Mouse (Mus musculus) stomach, embryonic 15.5 days (tissue): ENCODE data around the gene Ropn1l. TPM values are rescaled to one million over a fixed set of nuclear protein-coding genes. Genes with fewer than 3 reads are reported as not detected.

ENCODE experiments used
- ATAC-seq: fragments of 200-750 bp; cut with Nextera tagmentation; 2 replicates; pipeline ENCODE4 v1.8.0; 2017; ENCODE audit warnings: low read depth, moderate number of reproducible peaks, moderate TSS enrichment; ENCODE audit not compliant: insufficient read depth, low FRiP score
- H3K27ac ChIP-seq: fragments of 300-500 bp; sonication (generic); 2 replicates; pipeline ENCODE4 v1.5.1; 2015; ENCODE audit warnings: mild to moderate bottlenecking, inconsistent platforms
- H3K27me3 ChIP-seq: fragments of 300-500 bp; sonication (generic); replicated peaks from 2 replicates; pipeline ENCODE4 v1.6.1; 2015; ENCODE audit warnings: inconsistent platforms
- H3K36me3 ChIP-seq: fragments of 300-500 bp; sonication (generic); 2 replicates; pipeline ENCODE4 v1.6.1; 2015; ENCODE audit warnings: inconsistent platforms
- H3K4me1 ChIP-seq: fragments of 300-500 bp; sonication (generic); 2 replicates; pipeline ENCODE4 v1.6.1; 2015; ENCODE audit warnings: inconsistent platforms
- H3K4me2 ChIP-seq: fragments of 300-500 bp; sonication (generic); 2 replicates; pipeline ENCODE4 v1.6.1; 2015; ENCODE audit warnings: mild to moderate bottlenecking, inconsistent platforms
- H3K4me3 ChIP-seq: fragments of 300-500 bp; sonication (generic); replicated peaks from 2 replicates; pipeline ENCODE4 v1.5.1; 2015; ENCODE audit warnings: inconsistent platforms
- H3K9ac ChIP-seq: fragments of 300-500 bp; sonication (generic); 2 replicates; pipeline ENCODE4 v1.6.1; 2015; ENCODE audit warnings: inconsistent platforms
- H3K9me3 ChIP-seq: fragments of 300-500 bp; sonication (generic); 2 replicates; pipeline ENCODE4 v1.6.1; 2016; ENCODE audit warnings: inconsistent platforms
- WGBS: fragments of 180-500 bp; shearing (Covaris S2); methylation state at CpG from one replicate; pipeline ENCODE4 v1.1.7; 2015; 5-methylcytosine and 5-hydroxymethylcytosine counted together
- polyA plus RNA-seq: library from polyadenylated mRNA; unstranded; fragments of >200 nt; fragmentation: Nextera tagmentation; extraction: Ambion mirVana; gene quantifications from 2 replicates; pipeline ENCODE4 v1.2.1, GENCODE M21; 2015

The Ropn1l gene
- polyA plus RNA-seq, 1 experiment from 2014 or later: 3.0 TPM

GRCm38 (mm10) chr15:31400974-31401373 lies 52.6 kb downstream of the Ropn1l start:
- H3K4me3 ChIP-seq: no peak overlapping the region
- no peaks in the 10 kb centered on the region for H3K27me3 ChIP-seq
- ATAC-seq: no peak
- H3K27ac ChIP-seq: no peak overlapping the region
- no peaks in the 10 kb centered on the region for H3K4me1 ChIP-seq
- H3K9ac ChIP-seq: no peak overlapping the region
- H3K36me3 ChIP-seq: no peaks in the 10 kb centered on the region
- no peak overlapping the region for H3K4me2 ChIP-seq
- H3K9me3 ChIP-seq: no peaks in the 10 kb centered on the region
- 40% methylated on average over 3 of the region's 3 CpGs for WGBS

DNA sequence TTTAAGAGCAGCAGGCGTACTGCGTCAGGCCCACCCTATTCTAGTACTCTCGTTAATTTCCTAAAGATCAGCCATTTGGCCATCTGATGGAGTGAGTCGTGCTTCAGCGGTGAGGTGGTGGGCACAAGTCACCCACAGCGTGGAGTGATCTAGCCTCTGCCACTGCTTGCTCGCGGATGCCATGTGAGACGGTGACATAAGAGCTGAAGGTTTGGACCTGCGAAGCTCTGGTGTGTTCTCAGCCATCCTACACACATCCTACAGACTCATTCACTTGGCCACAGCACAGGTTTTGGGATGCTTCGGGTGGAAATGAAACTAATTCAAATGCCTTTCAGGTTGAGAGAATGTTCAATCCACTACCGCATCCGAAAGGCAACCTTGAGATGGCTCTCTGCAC lies 54.8 kb downstream of the Ropn1l start:
- ATAC-seq: no peak
- Histone ChIP-seq H3K4me1 (no peaks in the 10 kb centered on the region), H3K27me3 (no peaks in the 10 kb centered on the region), H3K4me3 (no peak overlapping the region), H3K9me3 (no peaks in the 10 kb centered on the region), H3K4me2 (no peak overlapping the region), H3K27ac (no peak overlapping the region), H3K9ac (no peak overlapping the region), H3K36me3 (no peaks in the 10 kb centered on the region)
- WGBS: 92% methylated on average over 13 of the region's 13 CpGs

- Histone ChIP-seq H3K27me3 (no peaks in the 10 kb centered on the region), H3K4me2 (no peak overlapping the region), H3K4me3 (no peak overlapping the region), H3K9ac (no peak overlapping the region), H3K4me1 (no peaks in the 10 kb centered on the region), H3K9me3 (no peaks in the 10 kb centered on the region), H3K27ac (no peak overlapping the region), H3K36me3 (no peaks in the 10 kb centered on the region)
- no peak for ATAC-seq
- 70% methylated on average over 3 of the region's 3 CpGs for WGBS
Observed at GRCm38 (mm10) chr15:31397379-31397778, 56.2 kb downstream of the Ropn1l start.

DNA sequence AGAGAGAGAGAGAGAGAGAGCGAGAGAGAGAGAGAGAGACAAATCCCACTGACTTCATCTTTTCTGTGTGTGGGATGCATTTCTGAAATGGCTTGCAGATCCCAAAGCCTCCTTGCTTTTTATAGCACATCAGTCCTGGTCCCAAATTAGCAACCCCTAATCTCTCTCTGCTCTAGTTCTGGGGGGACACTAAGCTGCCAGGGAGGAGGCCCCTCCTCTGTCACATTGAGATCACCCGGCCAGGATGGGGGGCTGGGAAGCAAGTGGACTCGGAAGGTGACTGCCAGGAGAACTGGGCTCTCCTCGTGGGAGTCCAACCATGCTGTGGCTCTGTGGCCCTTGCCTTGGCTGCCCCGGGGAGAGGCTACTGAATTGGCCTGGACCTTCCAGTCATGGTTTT lies 56.8 kb downstream of the Ropn1l start:
- no peaks in the 10 kb centered on the region for H3K9me3 ChIP-seq
- H3K9ac ChIP-seq: no peak overlapping the region
- no peaks in the 10 kb centered on the region for H3K36me3 ChIP-seq
- no peak overlapping the region for H3K4me3 ChIP-seq
- no peak overlapping the region for H3K27ac ChIP-seq
- no peaks in the 10 kb centered on the region for H3K4me1 ChIP-seq
- no peaks in the 10 kb centered on the region for H3K27me3 ChIP-seq
- H3K4me2 ChIP-seq: no peak overlapping the region
- 71% methylated on average over 5 of the region's 5 CpGs for WGBS
- ATAC-seq: no peak

GRCm38 (mm10) chr15:31395986-31396385 lies 57.6 kb downstream of the Ropn1l start:
- H3K27ac ChIP-seq: no peak overlapping the region
- 81% methylated on average over 4 of the region's 4 CpGs for WGBS
- H3K36me3 ChIP-seq: no peaks in the 10 kb centered on the region
- no peak overlapping the region for H3K4me3 ChIP-seq
- no peak overlapping the region for H3K9ac ChIP-seq
- no peak overlapping the region for H3K4me2 ChIP-seq
- no peaks in the 10 kb centered on the region for H3K27me3 ChIP-seq
- no peak for ATAC-seq
- H3K4me1 ChIP-seq: no peaks in the 10 kb centered on the region
- no peaks in the 10 kb centered on the region for H3K9me3 ChIP-seq

- no peak for ATAC-seq
- no peaks in the 10 kb centered on the region for H3K9me3 ChIP-seq
- H3K4me3 ChIP-seq: no peak overlapping the region
- H3K4me1 ChIP-seq: no peaks in the 10 kb centered on the region
- 82% methylated on average over 6 of the region's 6 CpGs for WGBS
- no peaks in the 10 kb centered on the region for H3K27me3 ChIP-seq
- no peak overlapping the region for H3K9ac ChIP-seq
- H3K27ac ChIP-seq: no peak overlapping the region
- no peaks in the 10 kb centered on the region for H3K36me3 ChIP-seq
- H3K4me2 ChIP-seq: no peak overlapping the region
Observed at GRCm38 (mm10) chr15:31393402-31393801, 60.1 kb downstream of the Ropn1l start.

DNA sequence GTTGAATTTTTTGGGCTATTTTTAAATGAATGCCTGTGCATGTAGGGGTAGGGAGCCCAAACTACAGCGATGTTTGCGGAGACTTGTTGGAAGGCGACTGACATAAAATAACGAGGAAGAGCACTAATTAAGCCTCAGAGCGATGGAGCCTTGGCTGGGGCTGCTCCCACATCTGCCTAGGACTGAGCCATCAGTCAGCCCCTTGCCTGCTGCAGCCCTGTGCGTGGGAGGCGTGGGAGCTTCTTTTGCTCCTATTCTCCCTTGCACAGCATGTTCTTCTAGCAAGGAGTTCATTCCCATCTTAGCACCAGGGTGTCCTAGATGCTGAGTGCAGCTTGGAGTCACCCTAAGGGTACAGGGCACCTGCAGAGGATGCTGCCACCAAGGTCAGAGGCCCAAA lies 60.8 kb downstream of the Ropn1l start:
- no peak overlapping the region for H3K4me3 ChIP-seq
- no peak overlapping the region for H3K4me2 ChIP-seq
- no peak overlapping the region for H3K27ac ChIP-seq
- no peaks in the 10 kb centered on the region for H3K9me3 ChIP-seq
- no peaks in the 10 kb centered on the region for H3K4me1 ChIP-seq
- WGBS: 70% methylated on average over 7 of the region's 7 CpGs
- no peaks in the 10 kb centered on the region for H3K36me3 ChIP-seq
- ATAC-seq: no peak
- H3K9ac ChIP-seq: no peak overlapping the region
- no peaks in the 10 kb centered on the region for H3K27me3 ChIP-seq

GRCm38 (mm10) chr15:31392135-31392534 lies 61.4 kb downstream of the Ropn1l start:
- Histone ChIP-seq H3K4me2 (no peak overlapping the region), H3K4me1 (no peaks in the 10 kb centered on the region), H3K36me3 (no peaks in the 10 kb centered on the region), H3K9me3 (no peaks in the 10 kb centered on the region), H3K27ac (no peak overlapping the region), H3K9ac (no peak overlapping the region), H3K27me3 (no peaks in the 10 kb centered on the region), H3K4me3 (no peak overlapping the region)
- no peak for ATAC-seq
- 74% methylated on average over 4 of the region's 4 CpGs for WGBS

Other genes starting within 250 kb of the Ropn1l start
- 112 and 130 TPM in 2 replicates for gene Dap, start 229.4 kb downstream of the Ropn1l start, polyA plus RNA-seq
- gene Ankrd33b, start 86.0 kb downstream of the Ropn1l start, polyA plus RNA-seq: 0.52 and 0.87 TPM in 2 replicates
- 25.6 and 27.3 TPM in 2 replicates for gene March6, start 77.3 kb upstream of the Ropn1l start, polyA plus RNA-seq
- gene Cmbl, start 111.7 kb upstream of the Ropn1l start, polyA plus RNA-seq: 16.2 and 17.3 TPM in 2 replicates
- 457 and 489 TPM in 2 replicates for gene Cct5, start 148.1 kb upstream of the Ropn1l start, polyA plus RNA-seq
- gene Fam173b, start 148.1 kb upstream of the Ropn1l start, polyA plus RNA-seq: 11.9 and 15.1 TPM in 2 replicates